Mouse (Mus musculus): Measurements from ENCODE around the gene Prickle3.
"Not testable (repeated sequence)": the region's sequence is repeated elsewhere in the genome, so short reads cannot be mapped to it uniquely, and the experiment has no call there.

Prickle3 gene

DNA sequence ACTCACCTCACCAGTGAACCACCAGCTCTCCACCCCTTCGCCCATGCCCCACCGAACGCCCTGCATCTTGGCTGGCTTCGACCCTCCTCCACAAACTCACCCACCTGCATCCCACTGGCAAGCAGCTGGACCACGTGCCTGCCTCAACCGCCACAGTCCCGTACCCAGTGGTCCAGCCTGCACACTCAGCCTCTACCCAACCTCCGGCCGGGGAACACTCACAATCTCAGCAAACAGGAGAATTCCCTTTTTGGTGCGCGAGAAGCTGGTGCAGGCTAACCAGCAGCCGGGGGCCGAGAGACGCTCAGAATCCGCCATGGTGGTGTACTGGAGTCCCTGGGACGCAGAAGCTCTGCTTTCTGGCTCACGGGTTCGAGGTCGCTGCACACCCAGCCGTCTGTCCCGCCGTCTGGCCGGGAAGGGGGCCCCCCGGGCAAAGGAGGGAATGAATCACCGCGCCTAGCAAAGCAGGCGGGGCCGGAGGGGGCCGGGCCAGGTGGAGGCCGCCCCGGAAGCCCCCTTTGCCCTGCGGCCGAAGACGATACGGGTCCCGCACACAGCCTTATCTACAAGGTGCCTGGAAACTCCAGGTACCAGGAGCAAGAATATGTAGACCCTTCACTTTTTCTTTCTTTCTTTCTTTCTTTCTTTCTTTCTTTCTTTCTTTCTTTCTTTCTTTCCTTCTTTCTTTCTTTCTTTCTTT, 14.0 kb downstream of the Prickle3 start, which contains the start of gene Plp2:
Plp2 (minus strand) TSS at position 470 of the 703 bp plus-strand sequence.
- in situ Hi-C loops (cut with MboI) = no loop called here

DNA sequence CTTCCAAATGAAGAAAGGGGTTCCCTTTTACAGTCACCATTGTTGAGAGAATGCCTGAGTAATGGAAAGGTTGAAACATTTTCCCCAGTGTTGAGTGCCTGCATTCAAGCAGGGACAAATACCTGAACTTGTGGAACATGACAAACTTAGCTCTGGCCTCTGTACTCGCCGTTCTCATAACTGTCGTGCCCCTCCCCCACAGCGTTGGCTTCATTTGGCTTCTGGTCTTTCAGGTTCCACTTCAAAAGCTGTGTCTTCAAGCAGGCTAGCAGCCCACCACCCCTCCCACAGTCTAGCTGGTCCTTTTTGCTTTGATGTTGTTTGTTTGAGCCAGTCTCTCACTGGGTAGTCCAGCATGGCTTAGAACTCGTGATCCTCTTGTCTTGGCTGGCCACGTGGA, 15.7 kb downstream of the Prickle3 start:
- in situ Hi-C loops (cut with MboI) = no loop called here

DNA sequence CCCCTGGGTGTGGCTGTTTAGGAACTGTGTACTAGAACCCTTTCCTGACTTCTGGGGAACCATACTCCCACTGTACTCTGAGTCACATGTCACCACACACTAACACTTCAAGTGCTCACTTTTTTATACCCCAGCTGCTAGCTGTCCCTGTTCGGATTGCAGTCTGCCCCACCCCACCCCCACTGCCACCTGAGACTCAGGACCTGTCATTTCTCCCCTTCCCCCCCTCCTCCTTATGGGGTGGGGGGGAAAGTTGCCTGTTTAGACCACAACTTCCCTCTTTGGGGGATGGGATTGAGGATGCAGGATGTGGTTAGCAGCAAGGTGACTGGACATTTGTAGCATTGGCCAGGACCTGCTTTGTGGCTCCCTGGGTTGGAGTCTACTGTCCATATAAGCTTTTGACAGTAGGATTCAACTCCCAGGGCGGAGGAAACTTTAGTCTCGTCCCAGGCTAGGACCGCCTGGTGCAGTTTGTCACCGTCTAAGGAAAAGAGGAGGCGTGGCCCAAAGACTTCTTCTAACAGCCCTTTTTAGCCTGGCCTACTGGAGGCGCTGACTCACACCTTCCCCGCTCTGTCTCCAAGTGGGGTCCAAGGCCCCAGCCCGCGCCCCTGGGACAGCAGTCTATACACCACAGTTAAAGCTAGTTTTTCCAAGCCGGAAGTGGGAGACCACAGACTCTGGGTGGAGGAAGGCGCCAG, 16.7 kb downstream of the Prickle3 start:
- in situ Hi-C loops (cut with MboI) = no loop called here

DNA sequence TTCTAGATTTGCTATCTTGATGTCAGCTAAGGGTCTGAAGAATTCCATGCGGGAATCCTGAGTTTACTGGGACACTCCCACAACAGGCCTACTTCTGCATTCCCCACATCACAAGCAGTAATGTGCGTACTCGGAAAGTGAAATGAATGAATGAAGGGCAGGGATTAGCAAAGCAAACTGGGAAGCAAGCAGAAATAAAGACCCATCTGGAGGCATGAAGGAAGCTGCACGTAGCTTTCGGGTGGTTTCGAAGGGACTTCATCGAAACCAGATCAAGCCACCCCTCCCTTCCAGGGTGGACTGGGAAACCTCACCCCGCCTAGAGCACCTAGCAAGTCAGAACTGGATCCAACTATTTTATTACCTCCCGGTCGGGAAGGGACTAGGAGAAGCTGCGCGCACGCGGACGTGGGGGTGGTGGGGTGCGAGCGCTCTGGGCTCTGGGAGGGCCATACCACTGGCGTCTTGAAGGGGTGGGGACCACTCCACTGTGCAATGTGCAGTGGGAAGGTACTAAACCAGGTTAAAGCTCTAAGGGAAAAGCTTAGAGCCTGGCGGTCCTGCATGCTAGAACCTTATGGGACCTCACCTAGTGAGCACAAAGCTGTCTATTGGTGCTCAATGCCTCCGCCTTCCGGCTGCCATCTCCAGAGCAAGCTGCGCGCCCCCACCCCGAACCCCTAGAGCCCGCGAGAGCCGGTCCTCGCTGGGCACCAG, 17.4 kb downstream of the Prickle3 start:
- in situ Hi-C loops (cut with MboI) = no loop called here

DNA sequence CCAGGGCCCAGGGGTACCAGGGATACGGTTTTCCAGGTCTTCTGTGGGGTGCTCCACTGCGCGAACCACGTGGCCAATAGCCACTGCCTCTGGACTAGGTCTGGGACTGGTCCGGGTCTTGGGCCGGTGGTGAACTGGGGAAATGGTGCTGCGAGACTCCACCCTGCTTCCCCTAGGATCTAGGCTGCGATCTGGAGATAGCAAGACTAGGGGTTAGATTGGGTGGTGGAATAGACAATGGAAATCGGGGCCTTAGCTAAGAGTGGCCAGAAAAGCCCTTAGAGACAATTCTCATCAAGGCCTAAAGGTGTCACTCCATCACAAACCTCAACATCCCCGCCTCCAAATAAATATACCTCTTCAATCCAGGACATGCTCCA, 17.9 kb downstream of the Prickle3 start:
- in situ Hi-C loops (cut with MboI) = loop anchor here (25.0 kb wide), 1 partner anchor 238 kb away; no protein-coding TSS in a partner anchor

DNA sequence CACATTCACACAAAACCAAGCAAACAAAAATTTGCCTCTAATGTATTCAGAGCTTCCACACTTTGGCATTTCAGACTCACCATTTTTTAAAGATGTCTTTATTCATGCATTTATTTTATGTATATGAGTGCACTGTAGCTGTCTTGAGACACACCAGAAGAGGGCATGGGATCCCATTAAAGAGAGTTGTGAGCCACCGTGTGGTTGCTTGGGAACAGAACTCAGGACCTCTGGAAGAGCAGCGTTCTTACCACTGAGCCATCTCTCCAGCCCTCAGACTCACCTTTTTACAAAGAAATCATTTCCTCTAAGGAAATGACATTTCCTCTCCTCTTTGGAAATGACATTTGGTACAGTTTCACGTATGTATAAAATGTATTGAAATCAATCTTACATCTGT, 21.9 kb downstream of the Prickle3 start:
- in situ Hi-C loops (cut with MboI) = loop anchor here (25.0 kb wide), 1 partner anchor 242 kb away; no protein-coding TSS in a partner anchor

DNA sequence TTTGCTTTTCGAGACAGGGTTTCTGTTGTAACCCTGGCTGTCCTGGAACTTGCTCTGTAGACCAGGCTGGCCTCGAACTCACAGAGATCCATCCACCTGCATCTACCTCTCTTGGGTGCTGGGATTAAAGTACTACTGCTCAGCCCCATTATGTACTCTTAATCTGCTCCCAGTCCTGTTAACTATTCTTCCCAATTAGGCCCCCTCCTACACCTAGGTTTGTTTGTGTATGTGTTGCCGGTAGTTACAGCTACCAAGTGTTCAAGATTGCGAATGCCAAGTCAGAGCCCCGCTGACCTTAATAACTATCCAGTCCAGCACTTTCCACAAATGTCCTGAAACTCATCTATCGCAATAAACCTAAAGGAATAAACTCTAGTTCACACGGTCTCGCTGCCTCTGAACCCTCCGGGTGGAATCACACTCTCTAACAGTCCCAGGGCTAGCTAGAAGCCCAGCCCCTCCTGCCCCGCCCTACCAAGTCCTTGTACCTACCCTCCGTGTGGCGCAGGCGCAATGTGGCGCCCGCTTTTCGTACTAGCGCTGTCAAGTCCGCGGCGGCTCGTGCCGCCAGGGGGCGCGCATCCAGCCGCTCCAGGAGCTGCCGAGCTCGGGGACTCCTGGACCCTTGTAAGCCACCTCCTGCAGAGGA, 22.5 kb downstream of the Prickle3 start:
- in situ Hi-C loops (cut with MboI) = loop anchor here (25.0 kb wide), 1 partner anchor 242 kb away; no protein-coding TSS in a partner anchor

DNA sequence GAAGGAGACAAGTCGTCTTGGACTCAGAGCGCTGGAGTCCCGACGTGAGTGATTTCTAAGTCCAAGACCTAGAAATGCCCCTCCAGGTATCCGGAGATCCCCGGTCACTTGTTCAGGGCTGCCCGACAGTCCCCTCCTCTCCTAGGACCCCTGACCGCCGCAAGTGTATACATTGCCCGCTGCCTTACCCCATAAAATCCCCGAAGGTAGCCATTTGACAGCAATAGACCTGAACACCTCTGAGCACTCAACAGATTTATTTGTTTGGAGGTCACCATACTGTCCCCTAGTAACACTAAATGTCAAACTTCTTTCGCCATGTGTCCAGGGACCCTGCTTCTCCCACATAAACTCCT, 23.0 kb downstream of the Prickle3 start:
- in situ Hi-C loops (cut with MboI) = loop anchor here (25.0 kb wide), 1 partner anchor 243 kb away; no protein-coding TSS in a partner anchor

DNA sequence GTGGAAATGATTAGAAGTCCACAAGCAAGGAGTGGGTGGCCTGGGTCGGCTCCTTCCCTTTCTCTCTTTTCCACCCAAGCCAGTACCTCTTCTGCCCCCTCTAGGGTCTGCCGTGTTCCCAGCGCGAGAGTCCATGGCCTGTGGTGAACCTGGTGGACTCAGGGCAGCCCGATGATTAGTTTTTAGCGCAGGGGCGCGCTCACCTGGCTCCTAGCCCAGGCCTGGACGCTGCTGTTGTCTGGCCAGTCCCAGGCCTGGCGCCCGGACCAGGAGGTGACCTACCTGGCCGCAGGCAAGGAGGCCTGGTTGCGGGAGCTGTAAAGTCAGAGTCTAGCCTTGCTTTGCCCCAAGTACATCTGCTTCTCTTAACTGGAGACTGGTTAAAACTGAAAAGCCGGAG, 23.8 kb downstream of the Prickle3 start, which contains the start of gene Magix:
Magix (minus strand) TSS at position 388 of the 400 bp plus-strand sequence.
- in situ Hi-C loops (cut with MboI) = loop anchor here (25.0 kb wide), 1 partner anchor 244 kb away; no protein-coding TSS in a partner anchor

DNA sequence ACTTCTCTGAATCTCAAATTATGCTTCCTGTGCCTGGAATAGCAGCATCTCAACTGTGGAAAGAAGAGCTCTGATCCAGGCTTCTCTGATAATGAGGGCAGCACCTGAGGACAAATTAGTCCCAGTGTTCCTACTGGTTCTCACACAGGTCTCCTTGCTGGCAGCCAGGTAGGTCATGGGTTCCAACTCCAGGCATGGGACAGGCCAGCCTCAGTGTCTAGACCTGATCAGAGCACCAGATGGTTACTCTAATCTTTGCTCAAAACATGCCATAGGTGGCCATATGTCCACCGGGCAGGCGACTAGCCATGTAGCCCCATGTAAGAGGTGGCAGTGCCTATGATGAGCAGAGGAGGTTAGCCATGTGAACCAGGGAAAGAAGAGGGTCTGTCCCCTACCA, 31.3 kb downstream of the Prickle3 start:
- in situ Hi-C loops (cut with MboI) = loop anchor here (25.0 kb wide), 1 partner anchor 251 kb away; no protein-coding TSS in a partner anchor

DNA sequence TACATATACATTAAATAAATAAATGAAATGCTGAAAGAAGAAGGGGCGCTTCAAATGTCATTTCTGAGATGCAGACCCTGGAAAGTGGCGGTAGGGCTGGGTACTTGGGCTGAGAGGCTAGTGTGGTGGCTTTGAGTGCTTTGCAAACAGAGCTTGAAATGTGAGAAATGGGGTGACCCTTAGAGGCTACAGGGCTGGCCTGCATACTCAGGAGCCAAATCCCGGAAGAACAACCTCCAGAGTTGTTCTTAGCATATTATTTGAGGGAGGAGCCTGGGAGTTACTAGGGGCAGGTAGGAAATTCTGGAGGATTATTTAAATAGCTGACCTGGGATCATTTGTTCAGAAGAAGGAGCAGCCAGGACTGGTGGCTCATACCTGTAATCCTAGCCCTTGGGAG, 33.4 kb downstream of the Prickle3 start:
- in situ Hi-C loops (cut with MboI) = loop anchor here (25.0 kb wide), 1 partner anchor 253 kb away; no protein-coding TSS in a partner anchor

DNA sequence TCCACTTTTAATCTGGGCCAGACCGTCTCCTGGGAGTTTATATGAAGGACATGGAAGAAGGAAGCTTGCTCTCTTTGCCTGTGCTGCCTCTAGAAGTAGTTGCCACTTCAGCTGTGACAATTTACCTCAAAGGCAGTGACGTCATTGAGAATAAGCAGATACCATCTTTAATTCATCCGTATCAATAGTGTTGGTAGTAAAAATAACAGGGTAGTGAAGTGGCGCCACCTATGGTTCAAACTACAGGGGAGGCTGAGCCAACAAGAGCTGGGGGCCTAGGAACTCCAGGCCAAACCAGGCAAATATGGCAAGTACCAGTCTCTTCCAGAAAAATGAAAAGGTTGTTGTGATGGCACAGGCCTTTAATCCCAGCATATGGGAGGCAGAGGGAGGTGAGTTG, 35.8 kb downstream of the Prickle3 start:
- in situ Hi-C loops (cut with MboI) = loop anchor here (25.0 kb wide), 1 partner anchor 256 kb away; no protein-coding TSS in a partner anchor

DNA sequence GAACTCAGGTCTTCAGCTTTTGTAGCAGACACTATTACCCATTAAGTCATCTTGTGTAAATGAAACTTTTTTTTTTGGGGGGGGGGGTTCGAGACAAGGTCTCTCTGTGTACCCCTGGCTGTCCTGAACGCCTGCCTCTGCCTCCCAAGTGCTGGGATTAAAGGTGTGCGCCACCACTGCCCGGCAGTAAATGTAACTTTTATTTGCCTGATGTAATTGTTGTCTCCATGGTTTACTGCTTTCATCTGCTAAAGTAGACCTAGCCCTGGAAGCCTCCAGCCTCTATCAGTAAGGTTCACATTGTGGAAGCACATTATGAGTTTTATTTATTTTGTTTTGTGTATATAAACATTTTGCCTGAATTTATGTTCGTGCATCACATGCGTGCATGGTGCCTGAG, 39.5 kb downstream of the Prickle3 start:
- in situ Hi-C loops (cut with MboI) = loop anchor here (25.0 kb wide), 1 partner anchor 259 kb away; no protein-coding TSS in a partner anchor

DNA sequence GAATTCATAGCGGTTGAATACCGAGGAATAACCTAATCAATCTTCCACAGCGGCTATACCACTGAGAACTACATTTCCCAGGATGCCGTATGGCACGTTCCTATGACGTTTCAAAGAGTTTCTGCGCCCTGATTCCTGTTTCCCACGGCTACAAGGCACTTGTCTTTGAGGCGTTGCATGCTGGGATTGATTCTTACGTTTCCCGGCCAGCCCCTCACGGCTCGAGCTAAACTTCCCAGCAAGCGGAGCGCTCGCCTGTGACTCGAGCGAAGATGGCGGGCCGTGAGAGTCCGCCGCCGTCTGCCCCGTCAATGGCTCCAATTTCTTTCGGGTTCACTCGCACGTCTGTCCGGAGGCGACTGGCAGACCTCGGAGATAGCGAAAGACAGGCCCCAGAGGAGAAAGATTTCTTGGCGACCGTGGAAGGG, 39.9 kb downstream of the Prickle3 start, which contains the start of gene Gpkow:
Gpkow (plus strand) TSS at position 178 of the 428 bp plus-strand sequence.
- in situ Hi-C loops (cut with MboI) = loop anchor here (25.0 kb wide), 1 partner anchor 260 kb away; no protein-coding TSS in a partner anchor

DNA sequence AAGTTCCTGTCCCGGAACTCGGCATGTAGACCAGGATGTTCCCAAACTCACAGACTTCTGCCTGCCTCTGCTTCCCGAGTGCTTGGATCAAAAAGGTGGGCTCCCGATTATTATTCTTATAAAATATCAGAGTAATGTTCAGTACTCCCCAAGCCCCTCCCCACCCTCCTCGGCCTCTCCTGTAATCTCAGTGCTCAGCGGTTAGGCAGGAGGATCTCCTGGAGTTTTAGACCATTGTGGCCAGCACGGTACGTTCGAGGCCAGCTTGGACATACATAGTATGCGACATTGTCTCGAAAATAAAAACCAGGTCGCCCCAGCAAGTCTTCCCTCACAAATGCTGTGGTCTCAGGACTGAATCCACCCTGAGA, 56.7 kb downstream of the Prickle3 start:
- in situ Hi-C loops (cut with MboI) = not testable (repeated sequence)

DNA sequence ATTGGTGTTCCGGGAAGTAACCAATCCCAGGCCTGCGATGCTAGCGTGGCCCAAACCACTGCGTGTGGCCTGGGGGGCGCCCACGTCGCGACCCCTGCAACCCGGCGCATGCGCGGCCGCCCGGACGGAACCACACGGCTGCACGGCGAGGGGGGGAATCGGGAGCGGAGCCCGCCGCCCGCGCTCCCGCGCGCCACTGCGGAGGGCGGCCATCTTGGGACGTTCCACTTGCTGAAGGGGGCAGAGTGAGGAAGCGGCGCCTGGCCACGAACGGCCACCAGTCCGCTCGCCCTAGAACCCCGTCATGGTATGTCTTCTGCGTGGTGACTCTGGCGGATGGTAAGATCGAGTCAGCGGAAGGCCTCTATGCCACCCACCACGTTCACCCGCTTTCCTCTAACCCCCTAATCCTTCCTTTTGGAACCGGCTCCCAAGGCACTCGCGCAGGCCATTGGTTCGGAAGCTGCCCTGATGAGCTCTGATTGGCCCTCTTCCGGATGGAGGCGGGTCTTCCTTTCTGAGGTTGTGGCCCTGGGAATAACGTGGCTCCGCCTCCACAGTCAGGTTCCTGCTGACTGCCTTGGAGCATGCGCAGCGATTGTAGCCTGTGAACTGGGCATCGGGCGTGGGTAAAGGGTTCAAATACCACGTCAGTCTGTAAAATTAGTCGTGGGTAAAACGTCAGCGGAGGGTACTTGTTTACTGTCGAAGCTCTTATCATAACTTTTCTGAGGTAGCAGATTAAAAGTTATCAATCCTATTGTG, 57.3 kb downstream of the Prickle3 start, which contains the start of gene Wdr45:
Wdr45 (plus strand) TSS at position 199 of the 765 bp plus-strand sequence.
- in situ Hi-C loops (cut with MboI) = not testable (repeated sequence)

DNA sequence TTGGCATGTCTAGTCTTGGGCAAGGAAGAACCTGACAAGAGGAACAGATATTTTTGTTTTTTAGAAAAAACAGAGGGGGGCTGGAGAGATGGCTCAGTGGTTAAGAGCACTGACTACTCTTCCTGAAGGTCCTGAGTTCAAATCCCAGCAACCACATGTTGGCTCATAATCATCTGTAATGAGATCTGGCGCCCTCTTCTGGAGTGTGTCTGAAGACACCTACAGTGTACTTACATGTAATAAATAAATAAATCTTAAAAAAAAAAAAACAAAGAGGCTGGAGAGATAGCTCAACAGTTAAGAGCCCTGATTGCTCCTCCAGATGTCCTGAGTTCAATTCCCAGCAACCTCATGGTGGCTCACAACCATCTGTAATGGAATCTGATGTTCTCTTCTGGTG, 59.0 kb downstream of the Prickle3 start:
- in situ Hi-C loops (cut with MboI) = not testable (repeated sequence)

Measured in mature B cell (primary cell).